Mouse (Mus musculus) cerebellum, adult 18-20 months (tissue): ENCODE measurements around the gene Ncoa5.

Experiments
- DNase-seq, 2 experiments: peaks; one replicate each; pipeline ENCODE4 v3.0.0; 2021

Ncoa5 gene

DNA sequence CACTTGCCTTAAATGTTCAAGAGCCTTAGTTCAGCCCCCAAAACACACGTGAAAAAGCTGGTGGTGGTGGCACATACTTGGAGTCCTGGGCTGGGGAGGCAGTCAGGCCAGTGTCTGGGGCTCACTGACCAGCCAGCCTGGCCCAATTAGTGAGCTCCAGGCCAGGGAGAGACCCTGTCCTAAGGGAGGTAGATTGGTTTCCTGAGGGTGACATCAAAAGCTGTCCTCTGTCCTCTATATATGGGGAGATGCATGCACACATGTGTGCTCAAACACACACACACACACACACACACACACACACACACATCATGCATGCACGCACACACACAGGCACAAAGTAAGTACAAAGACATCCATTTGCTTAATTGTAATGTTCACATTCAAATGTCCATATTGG, 9.1 kb upstream of the Ncoa5 start:
- DNase-seq, result no peak

DNA sequence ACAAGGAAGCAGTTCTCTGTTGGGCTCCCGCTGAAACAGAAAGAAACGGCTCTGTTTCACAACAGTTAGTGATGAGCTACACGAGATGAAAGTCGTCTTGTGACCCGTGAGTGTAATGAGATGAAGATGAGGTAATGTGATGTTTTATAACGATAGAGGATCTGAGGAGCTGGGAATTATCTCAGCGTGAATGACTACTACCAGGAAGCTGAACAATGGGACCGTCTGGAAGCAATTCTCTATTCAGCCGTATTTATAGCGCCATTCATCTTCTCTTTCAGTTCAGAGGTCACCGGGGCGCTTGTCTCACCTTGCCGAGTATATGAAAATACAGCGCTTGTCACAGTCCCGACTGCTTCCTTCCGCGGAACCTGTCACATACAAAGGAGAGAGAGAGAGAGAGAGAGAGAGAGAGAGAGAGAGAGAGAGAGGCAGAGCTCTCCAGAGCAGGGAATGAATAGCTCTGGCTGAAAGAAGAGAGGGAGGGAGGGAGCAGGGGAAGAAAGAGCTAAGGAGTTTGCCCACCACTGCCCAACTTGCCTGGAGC, 8.5 kb upstream of the Ncoa5 start:
- no peak for DNase-seq

DNA sequence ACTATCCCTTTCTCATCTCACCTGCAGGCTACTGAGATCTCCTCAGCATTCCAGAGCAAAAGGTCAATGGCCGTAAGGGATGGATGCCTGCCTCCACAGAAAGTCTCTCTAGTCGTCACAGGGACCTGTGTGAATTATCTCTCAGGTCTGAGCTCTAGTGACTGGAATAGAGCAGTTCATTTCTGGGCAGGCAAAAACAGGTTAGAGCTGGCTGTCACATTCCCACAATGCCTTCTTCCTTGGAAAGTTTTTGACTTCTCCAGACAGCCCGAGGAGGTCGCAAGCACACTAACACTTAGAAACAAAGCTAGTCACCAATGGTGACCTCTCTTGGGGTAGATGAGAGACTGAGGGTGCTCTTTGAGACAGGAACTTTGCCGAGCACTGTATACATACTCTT, 7.5 kb upstream of the Ncoa5 start:
- no peak for DNase-seq

DNA sequence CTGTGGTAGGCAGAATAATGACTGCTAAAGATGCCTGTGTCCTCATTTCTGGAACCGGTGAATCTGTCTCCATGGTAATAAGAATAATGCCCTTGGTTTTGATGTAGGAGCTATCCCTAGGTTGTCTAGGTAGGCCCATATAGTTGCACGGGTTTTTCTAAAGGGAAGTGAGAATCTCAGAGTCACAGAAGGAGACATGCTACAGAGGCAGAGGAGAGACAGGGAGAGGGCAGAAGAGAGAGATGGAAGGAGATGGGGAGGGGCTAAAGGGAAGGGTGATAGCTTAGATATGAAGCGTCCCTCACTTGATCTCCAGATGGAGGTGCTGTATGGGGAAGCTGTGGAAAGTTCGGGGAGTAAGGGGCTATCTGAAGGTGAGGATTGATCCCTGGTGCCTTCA, 2.7 kb upstream of the Ncoa5 start:
- no peak for DNase-seq

DNA sequence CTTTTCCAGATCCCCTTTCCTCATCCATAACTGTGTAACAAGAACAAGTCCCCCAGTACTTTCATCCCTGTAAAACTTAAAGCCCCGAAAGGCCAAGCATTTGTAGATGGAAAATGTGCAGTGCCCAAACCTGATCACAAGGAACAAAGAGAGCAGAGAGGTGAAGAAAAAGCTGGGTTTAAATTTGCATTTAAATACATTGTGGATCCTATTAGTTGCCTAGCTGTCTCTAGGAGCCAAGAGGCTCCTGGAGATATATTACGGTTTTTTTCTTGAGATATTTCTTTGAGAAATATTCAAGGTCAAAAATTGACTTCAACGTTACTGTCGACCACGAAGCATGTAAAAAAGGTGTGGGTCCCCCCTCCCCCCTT, 378 bp upstream of the Ncoa5 start:
- no peak for DNase-seq

- no peak for DNase-seq
Measured at GRCm38 (mm10) chr2:165033306-165033705, 1.4 kb downstream of the Ncoa5 start.

GRCm38 (mm10) chr2:165032533-165032932, 2.1 kb downstream of the Ncoa5 start:
- peak; percentile 23 to 34 for DNase-seq

DNA sequence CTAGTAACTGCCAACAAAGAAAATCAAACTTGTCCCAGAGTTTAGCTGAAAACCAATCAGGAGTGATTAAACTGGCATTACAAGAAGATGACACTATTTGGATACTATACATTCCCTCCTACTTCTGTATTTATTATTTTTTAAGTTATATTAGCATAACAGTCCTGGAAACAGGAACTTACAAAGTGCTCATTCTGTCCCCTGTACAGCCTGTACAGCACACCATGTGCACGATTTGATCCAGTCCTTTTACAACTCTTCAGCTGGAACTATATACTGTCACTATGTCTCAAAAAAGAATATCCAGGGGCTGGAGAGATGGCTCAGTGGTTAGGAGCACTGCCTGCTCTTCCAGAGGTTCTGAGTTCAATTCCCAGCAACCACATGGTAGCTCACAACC, 7.5 kb downstream of the Ncoa5 start:
- DNase-seq, result no peak

DNA sequence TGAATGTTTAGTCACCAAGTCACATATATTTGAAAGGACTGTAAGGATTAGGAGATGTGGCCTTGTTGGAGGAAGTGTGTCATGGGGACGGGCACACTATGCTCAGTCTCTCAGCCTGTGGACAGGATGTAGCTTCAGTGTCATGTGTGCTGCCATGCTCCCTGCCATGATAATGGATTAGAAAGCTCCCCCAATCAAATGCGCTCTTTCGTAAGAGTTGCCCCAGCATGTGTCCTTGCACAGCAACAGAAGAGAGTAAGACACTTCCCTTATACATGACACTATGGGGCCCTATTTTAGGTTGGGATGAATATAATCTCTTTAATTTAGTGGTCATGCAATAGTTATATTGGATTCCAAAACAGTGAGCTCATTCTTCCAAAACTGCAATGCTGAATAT, 14.2 kb downstream of the Ncoa5 start:
- no peak for DNase-seq

GRCm38 (mm10) chr2:165014935-165015334, 19.7 kb downstream of the Ncoa5 start:
- DNase-seq, result no peak

DNA sequence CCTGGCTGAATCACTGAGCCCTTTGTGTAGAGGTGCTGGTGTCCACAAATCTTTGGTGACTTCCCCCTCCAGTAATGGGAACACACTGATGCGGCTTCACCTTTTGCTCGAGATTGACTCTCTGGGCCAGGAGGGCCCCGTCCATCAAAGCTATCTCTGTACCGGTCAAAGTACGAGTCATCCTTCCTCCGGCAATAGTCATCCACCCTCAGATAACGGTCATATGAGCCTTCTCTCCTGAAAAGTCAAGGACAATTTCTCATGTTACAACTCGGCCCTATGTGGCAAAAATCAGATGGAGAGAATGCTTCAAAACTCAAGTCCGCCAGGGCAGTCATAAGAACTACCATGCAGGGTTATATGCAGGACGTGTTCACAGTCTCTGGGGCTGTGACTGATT, 24.3 kb downstream of the Ncoa5 start:
- no peak for DNase-seq

- no peak for DNase-seq
Measured at GRCm38 (mm10) chr2:165009581-165009980, 25.1 kb downstream of the Ncoa5 start.

- no peak for DNase-seq
Measured at GRCm38 (mm10) chr2:165009161-165009560, 25.5 kb downstream of the Ncoa5 start.

DNA sequence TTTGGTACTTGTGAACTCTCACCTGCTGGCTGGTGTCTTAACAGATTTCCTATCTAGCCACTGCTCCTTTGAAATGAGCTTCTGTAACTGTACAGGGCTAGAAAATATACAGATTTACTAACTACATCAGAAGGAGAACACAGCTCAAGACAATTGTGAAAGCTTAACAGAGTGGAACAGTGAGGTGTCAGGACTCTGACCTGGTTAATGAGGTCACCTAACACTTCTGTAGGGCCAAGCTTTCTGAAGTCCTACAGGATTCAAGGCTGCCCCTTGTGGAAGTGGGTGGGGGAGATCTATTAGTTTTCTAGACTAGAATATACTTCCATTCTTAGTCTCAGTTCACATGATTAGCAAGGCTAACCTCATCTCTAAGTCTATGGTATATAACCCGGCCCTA, 26.7 kb downstream of the Ncoa5 start:
- no peak for DNase-seq

DNA sequence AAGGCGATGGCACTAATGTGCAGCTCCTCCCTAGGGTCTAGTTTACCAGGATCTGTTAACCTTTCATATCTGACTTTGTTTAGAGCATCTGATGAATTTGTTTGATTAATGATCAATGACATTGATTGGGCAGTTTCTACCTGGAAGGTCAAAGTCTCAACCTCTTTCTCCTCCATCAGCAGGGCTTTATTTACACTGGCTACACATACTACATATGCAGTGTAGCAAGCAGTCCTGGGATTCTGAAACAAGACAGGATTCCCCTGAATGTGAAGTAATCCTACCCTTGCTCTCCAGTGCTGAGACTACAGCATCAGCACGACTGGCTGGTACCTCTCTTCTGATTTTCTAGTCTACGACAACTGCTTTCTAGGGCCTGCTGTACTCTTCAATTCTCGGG, 27.9 kb downstream of the Ncoa5 start:
- no peak for DNase-seq

- DNase-seq, result no peak
Measured at GRCm38 (mm10) chr2:165004237-165004636, 30.4 kb downstream of the Ncoa5 start.

DNA sequence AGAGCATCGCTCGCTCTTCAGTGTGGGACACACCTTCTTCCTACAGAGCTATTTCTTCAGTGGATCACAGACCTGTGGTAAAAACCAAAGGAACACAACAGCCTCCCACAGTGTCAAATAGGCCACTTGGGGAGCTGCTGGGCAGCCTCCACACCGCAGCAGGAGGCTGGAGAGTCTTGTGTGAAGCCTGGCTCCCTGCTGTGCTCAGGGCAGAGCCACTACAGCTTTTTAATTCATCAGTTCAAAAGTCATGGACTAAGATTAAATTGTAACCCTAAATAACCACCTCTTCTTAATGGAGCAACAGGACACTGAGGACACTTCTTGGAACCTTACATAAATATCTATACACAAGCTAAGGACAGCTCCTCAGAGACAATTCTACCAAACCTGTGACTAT, 31.6 kb downstream of the Ncoa5 start:
- no peak for DNase-seq

GRCm38 (mm10) chr2:165001958-165002357, 32.7 kb downstream of the Ncoa5 start:
- DNase-seq, result peak in 1 of 2 experiments; percentile 34

DNA sequence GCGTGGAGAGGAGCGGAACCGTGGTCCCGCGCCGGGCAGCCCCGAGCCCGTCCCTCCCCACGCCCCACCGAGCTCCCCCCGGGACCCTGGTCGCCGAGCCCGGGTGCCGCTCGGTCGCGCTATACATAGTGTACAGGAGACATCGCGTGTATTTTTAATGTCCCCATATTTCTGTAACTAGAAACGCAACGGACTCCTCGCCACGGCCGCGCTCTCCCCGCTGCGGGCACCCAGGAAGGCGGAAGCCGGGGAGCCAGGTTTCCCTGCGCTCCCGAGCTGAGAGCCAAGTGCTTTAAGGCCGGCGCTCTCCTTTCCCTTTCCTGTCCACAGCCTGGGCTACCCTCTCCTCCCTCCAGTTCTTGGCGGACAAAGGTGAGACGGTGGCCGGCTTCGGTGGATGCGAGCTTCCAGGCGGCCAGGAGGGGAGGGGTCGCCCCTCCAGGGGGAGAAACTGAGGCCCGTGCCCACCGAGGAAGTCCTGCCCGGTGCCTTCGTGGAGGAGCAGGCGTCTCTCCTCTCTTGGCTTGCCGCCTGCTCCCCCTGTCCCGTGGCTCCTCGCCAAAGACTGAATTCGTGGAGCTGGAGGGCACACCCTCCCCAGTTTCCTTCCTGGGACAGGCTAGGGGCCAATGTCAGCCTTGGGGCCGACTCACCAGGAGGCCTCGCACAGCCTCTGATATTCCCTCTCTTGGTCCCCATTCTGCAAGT, 36.8 kb downstream of the Ncoa5 start:
- peak in 1 of 2 experiments; percentile 26 for DNase-seq

- DNase-seq, result peak in 1 of 2 experiments; percentile 48
Measured at GRCm38 (mm10) chr2:164996848-164997720, 37.6 kb downstream of the Ncoa5 start.

DNA sequence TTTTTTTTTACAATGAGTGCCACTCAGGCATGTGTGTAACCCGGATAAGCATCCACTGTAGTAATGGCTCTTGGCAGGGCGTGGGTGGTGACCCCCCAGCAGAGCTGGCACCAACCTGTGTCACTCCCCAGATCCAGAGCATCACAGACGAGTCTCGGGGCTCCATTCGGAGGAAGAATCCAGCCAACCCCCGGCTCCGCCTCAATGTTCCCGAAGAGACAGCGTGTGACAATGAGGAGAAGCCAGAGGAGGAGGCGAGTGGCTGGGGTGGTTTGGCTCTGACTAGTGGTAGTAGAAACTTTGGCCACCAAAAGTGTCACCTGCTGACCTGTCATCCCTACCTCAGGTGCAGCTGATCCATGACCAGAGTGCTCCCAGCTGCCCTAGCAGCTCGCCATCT, 38.7 kb downstream of the Ncoa5 start:
- DNase-seq, result peak; percentile 19 to 35

DNA sequence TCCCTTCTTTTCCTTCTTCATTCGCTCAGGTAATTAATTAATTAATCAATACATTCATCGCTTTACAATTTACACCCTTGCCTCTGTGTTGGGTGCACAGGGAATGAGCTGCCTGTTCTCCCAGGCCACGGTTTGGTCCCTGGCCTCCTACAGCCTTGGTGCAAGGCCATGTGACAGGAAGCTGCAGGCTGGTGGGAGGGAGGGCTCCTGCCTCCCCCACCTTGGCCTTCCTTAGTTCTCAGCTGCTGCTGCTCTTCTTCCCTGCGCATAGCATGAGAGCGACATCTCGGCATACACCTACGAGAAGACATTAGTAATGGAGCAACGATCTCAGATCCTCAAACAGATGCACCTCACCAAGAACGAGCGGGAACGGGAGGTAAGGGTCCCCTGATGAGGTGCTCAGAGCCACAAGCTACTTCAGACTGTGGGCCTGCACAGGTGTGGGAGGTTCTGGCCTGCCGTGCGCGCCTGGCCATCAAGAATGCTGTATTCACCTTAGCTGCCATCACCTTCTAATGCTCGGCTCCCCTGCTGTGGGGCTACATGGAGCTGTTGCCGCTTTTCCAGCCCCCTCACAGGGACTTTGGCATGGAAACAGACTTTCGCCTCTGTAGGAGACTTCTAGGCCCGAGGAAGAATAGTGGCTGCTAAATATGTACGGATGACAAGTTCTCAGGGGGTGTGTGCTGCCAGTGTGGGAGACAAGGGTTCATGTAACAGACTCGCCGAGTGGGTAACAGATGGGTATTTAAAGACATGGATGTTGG, 39.8 kb downstream of the Ncoa5 start:
- DNase-seq, result peak; percentile 33 to 53

- peak; percentile 59 to 71 for DNase-seq
Measured at GRCm38 (mm10) chr2:164994156-164994555, 40.5 kb downstream of the Ncoa5 start.
